Mouse (Mus musculus): ENCODE measurements around the gene Plekhb1. TPM values are rescaled to one million over a fixed set of nuclear protein-coding genes. Genes with fewer than 3 reads are reported as not detected.

Gene Plekhb1
- total RNA-seq (2021), result 100 to 1,000 TPM; 285 to 292 TPM
- long read RNA-seq, transcript Plekhb1-203 (7 exons, 1,806 nt), result minor isoform, 28 of 135 reads
- long read RNA-seq, transcript Plekhb1-204 (7 exons, 1,919 nt), result minor isoform, 6 of 135 reads
- long read RNA-seq, transcript Plekhb1-207 (8 exons, 1,911 nt), result minor isoform, 5 of 135 reads
- long read RNA-seq, transcript Plekhb1-205 (6 exons, 2,793 nt), result major isoform, 67 of 135 reads
- long read RNA-seq, partial matches to known transcripts, result 20 of 135 reads
- long read RNA-seq, other reads (novel, unspliced or antisense), result 7 of 135 reads

- no peak for DNase-seq (ENCODE audit: low spot score in 2 of 2)
These were observed at the start of gene Plekhb1 for GRCm38 (mm10) chr7:100662231-100662630. Gene Plekhb1, minus strand, starts transcription at chr7:100662414.

- peak in 1 of 2 experiments; percentile 22 for DNase-seq (ENCODE audit: low spot score in 2 of 2)
These were observed 44.8 kb upstream of the Plekhb1 start for GRCm38 (mm10) chr7:100706883-100707480.

GRCm38 (mm10) chr7:100706143-100706841 is 44.1 kb upstream of the Plekhb1 start, which contains the start of gene Fam168a:
Gene Fam168a, plus strand, starts transcription at chr7:100706635.
- peak; percentile 92 to 97 for DNase-seq (ENCODE audit: low spot score in 2 of 2)

GRCm38 (mm10) chr7:100699771-100700770 is 37.9 kb upstream of the Plekhb1 start:
- no peak for DNase-seq (ENCODE audit: low spot score in 2 of 2)

- DNase-seq (ENCODE audit: low spot score in 2 of 2), result no peak
These were observed 31.0 kb upstream of the Plekhb1 start for GRCm38 (mm10) chr7:100693199-100693598.

- no peak for DNase-seq (ENCODE audit: low spot score in 2 of 2)
These were observed 26.3 kb upstream of the Plekhb1 start for GRCm38 (mm10) chr7:100688471-100688870.

GRCm38 (mm10) chr7:100685061-100686030 is 23.1 kb upstream of the Plekhb1 start:
- DNase-seq (ENCODE audit: low spot score in 2 of 2), result peak in 1 of 2 experiments; percentile 72

GRCm38 (mm10) chr7:100684538-100684937 is 22.3 kb upstream of the Plekhb1 start:
- peak in 1 of 2 experiments; percentile 80 for DNase-seq (ENCODE audit: low spot score in 2 of 2)

GRCm38 (mm10) chr7:100684081-100684480 is 21.9 kb upstream of the Plekhb1 start:
- no peak for DNase-seq (ENCODE audit: low spot score in 2 of 2)

GRCm38 (mm10) chr7:100683241-100683640 is 21.0 kb upstream of the Plekhb1 start:
- no peak for DNase-seq (ENCODE audit: low spot score in 2 of 2)

GRCm38 (mm10) chr7:100681132-100681531 is 18.9 kb upstream of the Plekhb1 start:
- no peak for DNase-seq (ENCODE audit: low spot score in 2 of 2)

GRCm38 (mm10) chr7:100678948-100679880 is 17.0 kb upstream of the Plekhb1 start:
- no peak for DNase-seq (ENCODE audit: low spot score in 2 of 2)

- DNase-seq (ENCODE audit: low spot score in 2 of 2), result no peak
These were observed 15.8 kb upstream of the Plekhb1 start for GRCm38 (mm10) chr7:100678052-100678451.

- no peak for DNase-seq (ENCODE audit: low spot score in 2 of 2)
These were observed 12.7 kb upstream of the Plekhb1 start for GRCm38 (mm10) chr7:100674941-100675340.

GRCm38 (mm10) chr7:100673452-100673851 is 11.2 kb upstream of the Plekhb1 start:
- no peak for DNase-seq (ENCODE audit: low spot score in 2 of 2)

GRCm38 (mm10) chr7:100670646-100671045 is 8.4 kb upstream of the Plekhb1 start:
- no peak for DNase-seq (ENCODE audit: low spot score in 2 of 2)

- no peak for DNase-seq (ENCODE audit: low spot score in 2 of 2)
These were observed 1.6 kb upstream of the Plekhb1 start for GRCm38 (mm10) chr7:100663729-100664304.

GRCm38 (mm10) chr7:100663190-100663589 is 976 bp upstream of the Plekhb1 start:
- DNase-seq (ENCODE audit: low spot score in 2 of 2), result peak; percentile 74 to 95
